Mouse (Mus musculus) urinary bladder, postnatal 10 days (tissue): ENCODE measurements around the gene Gpr176.

ENCODE experiments used
- DNase-seq: peaks from one replicate; pipeline ENCODE4 v3.0.0; 2022; ENCODE audit warnings: low spot score

Gene Gpr176

GRCm38 (mm10) chr2:118236196-118236595, 137.0 kb downstream of the Gpr176 start:
- no peak for DNase-seq

GRCm38 (mm10) chr2:118235614-118236013, 137.6 kb downstream of the Gpr176 start:
- no peak for DNase-seq

DNA sequence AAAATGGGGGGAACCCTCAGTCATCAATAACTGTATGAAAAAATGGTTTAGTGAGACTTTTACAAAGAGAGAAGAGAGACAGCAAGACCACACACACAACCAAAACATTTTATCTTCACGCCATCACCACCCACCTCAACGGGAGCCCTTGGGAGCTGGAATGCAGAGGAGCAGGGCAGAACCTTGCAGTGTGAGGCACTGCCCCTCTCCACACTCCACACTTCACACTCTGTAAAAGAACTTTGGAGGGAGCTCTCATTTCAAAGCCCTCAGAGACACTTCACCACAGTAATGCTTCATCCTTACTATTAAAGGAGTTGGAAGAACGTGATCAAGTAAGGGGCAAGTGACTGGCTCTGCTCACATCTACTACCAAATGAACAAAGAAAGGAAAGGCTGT, 142.7 kb downstream of the Gpr176 start:
- DNase-seq: no peak

GRCm38 (mm10) chr2:118228486-118229079, 144.6 kb downstream of the Gpr176 start:
- no peak for DNase-seq
